Mouse (Mus musculus) heart, embryonic 12.5 days (tissue): Measurements from ENCODE around the gene Gm42791. TPM values are rescaled to one million over a fixed set of nuclear protein-coding genes. Genes with fewer than 3 reads are reported as not detected.

Experiments
- ATAC-seq: fragments of 200-750 bp; cut with Nextera tagmentation; 2 replicates; pipeline ENCODE4 v1.8.0; 2017; ENCODE audit warnings: moderate TSS enrichment, moderate library complexity; ENCODE audit not compliant: insufficient number of reproducible peaks, low FRiP score
- H3K27ac ChIP-seq: fragments of 300-500 bp; sonication (generic); 2 replicates; pipeline ENCODE4 v1.5.1; 2016; ENCODE audit warnings: mild to moderate bottlenecking, moderate library complexity; ENCODE audit not compliant: poor library complexity, severe bottlenecking
- H3K27me3 ChIP-seq: fragments of 300-500 bp; sonication (generic); replicated peaks from 2 replicates; pipeline ENCODE4 v1.6.1; 2016; ENCODE audit warnings: mild to moderate bottlenecking, moderate library complexity
- H3K36me3 ChIP-seq: fragments of 300-500 bp; sonication (generic); 2 replicates; pipeline ENCODE4 v1.6.1; 2016; ENCODE audit warnings: mild to moderate bottlenecking, moderate library complexity
- H3K4me1 ChIP-seq: fragments of 300-500 bp; sonication (generic); replicated peaks from 2 replicates; pipeline ENCODE4 v1.6.1; 2016; ENCODE audit warnings: mild to moderate bottlenecking
- H3K4me2 ChIP-seq: fragments of 300-500 bp; sonication (generic); 2 replicates; pipeline ENCODE4 v1.6.1; 2016; ENCODE audit warnings: mild to moderate bottlenecking, moderate library complexity
- H3K4me3 ChIP-seq: fragments of 300-500 bp; sonication (generic); 2 replicates; pipeline ENCODE4 v1.5.1; 2016; ENCODE audit warnings: mild to moderate bottlenecking
- H3K9ac ChIP-seq: fragments of 300-500 bp; sonication (generic); 2 replicates; pipeline ENCODE4 v1.6.1; 2016; ENCODE audit warnings: mild to moderate bottlenecking, moderate library complexity
- H3K9me3 ChIP-seq: fragments of 300-500 bp; sonication (generic); replicated peaks from 2 replicates; pipeline ENCODE4 v1.6.1; 2016; ENCODE audit warnings: mild to moderate bottlenecking, moderate library complexity
- WGBS: fragments of 180-500 bp; shearing (Covaris S2); methylation state at CpG from one replicate; pipeline ENCODE4 v1.1.7; 2016; 5-methylcytosine and 5-hydroxymethylcytosine counted together
- polyA plus RNA-seq: library from polyadenylated mRNA; unstranded; fragments of >200 nt; fragmentation: Nextera tagmentation; extraction: Ambion mirVana; gene quantifications from 2 replicates; pipeline ENCODE4 v1.2.1, GENCODE M21; 2016

The Gm42791 gene
- polyA plus RNA-seq = 0.45 TPM in 1 of 2 replicates, not detected in the other

DNA sequence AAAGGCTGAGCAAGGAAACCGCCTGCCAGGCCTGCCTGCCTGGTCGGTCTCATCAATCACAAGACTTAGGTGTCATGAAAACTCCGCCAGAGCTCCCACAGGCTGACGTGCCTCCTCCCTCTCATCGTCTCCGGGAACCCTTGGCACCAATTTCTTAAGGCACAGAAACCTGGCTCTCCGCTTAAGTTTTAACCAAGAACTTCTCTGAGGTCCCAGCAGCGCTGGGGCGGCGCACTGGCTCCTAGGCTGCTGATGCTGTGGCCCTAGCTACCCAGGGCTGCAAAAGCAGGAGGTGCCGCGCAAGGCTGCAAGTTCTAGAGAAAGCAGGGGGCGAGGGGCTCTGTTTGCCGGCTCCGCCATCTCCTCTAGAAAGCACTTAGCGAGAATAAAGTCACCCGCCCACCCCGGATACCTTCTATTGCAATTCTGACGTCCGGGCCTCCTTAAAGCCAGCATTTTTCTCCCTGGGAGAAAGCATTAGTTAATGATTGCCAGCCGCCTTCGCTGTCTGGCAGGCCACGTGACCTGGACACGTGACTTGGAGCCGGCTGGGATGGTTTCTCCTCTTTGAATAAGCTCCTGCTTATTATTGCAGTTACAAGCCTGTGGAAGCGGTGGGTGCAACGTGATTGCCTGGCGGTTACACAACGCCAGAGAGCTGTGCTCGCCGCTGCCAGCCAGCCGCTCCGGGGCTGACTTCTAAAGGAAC, at the start of gene Gm42791:
TSS of gene Gm42791 (minus strand) at position 442 of the 709 bp plus-strand sequence.
- WGBS = 2% methylated on average over 33 of the region's 33 CpGs
- Histone ChIP-seq H3K27ac (peak within 1 kb of the TSS; percentile 94), H3K4me1 (peaks cover 31% of the 10 kb centered on the region), H3K4me2 (peak within 1 kb of the TSS; percentile 85), H3K27me3 (no peaks in the 10 kb centered on the region), H3K36me3 (no peaks in the 10 kb centered on the region), H3K9me3 (no peaks in the 10 kb centered on the region), H3K9ac (peak within 1 kb of the TSS; percentile 78), H3K4me3 (peak within 1 kb of the TSS; percentile 63)
- ATAC-seq = peak; percentile 82

DNA sequence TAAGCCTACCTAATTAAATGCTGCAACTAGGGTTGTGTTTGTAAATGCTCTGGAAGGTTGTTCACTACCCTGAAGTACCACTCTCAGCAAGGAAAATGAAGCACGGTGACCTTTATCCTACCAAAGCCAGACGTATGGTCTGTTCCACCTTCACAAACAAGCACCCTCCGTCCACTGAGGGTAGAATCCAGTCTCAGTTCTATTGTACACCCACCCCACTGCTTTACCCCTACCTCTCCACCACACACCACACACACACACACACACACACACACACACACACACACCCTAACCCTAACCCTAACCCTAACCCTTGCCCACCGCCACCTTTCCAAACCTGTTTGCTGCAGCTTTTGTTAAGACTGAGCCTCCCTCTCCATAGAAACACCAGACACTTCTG, 49.1 kb upstream of the Gm42791 start:
- H3K36me3 ChIP-seq = peaks cover 25% of the 10 kb centered on the region
- WGBS = 81% methylated on average over 4 of the region's 4 CpGs
- H3K27me3 ChIP-seq = no peaks in the 10 kb centered on the region
- no peak for ATAC-seq
- H3K9ac ChIP-seq = no peak overlapping the region
- no peaks in the 10 kb centered on the region for H3K4me1 ChIP-seq
- H3K4me3 ChIP-seq = no peak overlapping the region
- no peak overlapping the region for H3K4me2 ChIP-seq
- peaks cover 5% of the 10 kb centered on the region; the same call in 1 of the 2 replicates for H3K9me3 ChIP-seq
- no peak overlapping the region for H3K27ac ChIP-seq

DNA sequence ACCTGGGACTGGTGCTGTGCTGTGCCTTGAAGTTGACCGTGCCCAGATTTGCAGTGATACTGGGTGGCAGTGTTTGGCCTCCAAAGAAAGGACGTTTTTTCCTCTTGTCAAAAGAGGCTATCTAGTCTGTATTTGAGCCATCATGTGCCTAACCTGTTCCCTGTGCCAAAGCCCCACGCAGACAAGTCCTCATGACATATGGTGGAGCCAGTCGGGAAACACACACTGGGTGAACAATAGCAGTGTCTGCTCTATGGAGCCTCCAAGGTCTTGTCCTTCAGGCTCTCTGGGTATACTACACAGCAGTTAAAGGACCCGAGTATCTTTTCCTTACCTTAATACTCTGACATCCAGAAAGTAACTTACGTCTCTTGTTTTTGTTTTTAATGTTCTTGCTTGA, 48.3 kb upstream of the Gm42791 start:
- Histone ChIP-seq H3K27me3 (no peaks in the 10 kb centered on the region), H3K4me1 (no peaks in the 10 kb centered on the region), H3K9me3 (peaks cover 5% of the 10 kb centered on the region; the same call in 1 of the 2 replicates), H3K4me2 (no peak overlapping the region), H3K27ac (no peak overlapping the region), H3K4me3 (no peak overlapping the region), H3K9ac (no peak overlapping the region), H3K36me3 (peaks cover 21% of the 10 kb centered on the region)
- 89% methylated on average over 6 of the region's 6 CpGs for WGBS
- no peak for ATAC-seq

- WGBS = 86% methylated on average over 5 of the region's 5 CpGs
Observed at GRCm38 (mm10) chr5:149039825-149040224, 44.9 kb upstream of the Gm42791 start.

DNA sequence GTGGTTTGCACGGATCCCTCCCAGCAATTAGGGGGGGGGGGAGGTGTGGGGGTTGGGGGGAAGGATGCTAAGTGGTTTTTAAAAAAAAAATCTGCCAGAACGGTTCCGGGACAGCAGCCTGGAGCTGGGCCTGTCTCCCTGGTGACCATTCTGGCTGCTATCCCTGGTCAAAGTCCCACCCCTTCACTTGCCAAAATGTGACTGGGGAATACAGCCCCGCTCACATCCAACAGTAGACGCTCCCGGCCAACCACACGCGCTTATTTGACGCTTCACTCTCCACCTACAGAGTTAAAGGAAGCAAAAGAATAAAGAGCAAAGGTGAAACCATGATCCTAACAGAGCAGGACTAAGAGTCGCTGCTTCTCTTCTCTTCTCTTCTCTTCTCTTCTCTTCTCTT, 42.8 kb upstream of the Gm42791 start:
- Histone ChIP-seq H3K27me3 (no peaks in the 10 kb centered on the region; the same call in 1 of the 2 replicates), H3K4me1 (no peaks in the 10 kb centered on the region), H3K9ac (no peak overlapping the region), H3K9me3 (peaks cover 11% of the 10 kb centered on the region; the same call in 1 of the 2 replicates), H3K4me2 (no peak overlapping the region), H3K27ac (no peak overlapping the region), H3K4me3 (no peak overlapping the region), H3K36me3 (no peaks in the 10 kb centered on the region)
- WGBS = 31% methylated on average over 10 of the region's 10 CpGs
- ATAC-seq = no peak

More at GRCm38 (mm10) chr5:149039825-149040224, 44.9 kb upstream of the Gm42791 start:
- peaks cover 11% of the 10 kb centered on the region; the same call in 1 of the 2 replicates for H3K9me3 ChIP-seq
- no peak overlapping the region for H3K4me2 ChIP-seq
- H3K4me3 ChIP-seq = no peak overlapping the region
- H3K4me1 ChIP-seq = no peaks in the 10 kb centered on the region
- no peaks in the 10 kb centered on the region for H3K27me3 ChIP-seq
- no peak overlapping the region for H3K27ac ChIP-seq
- no peaks in the 10 kb centered on the region for H3K36me3 ChIP-seq
- no peak overlapping the region for H3K9ac ChIP-seq
- ATAC-seq = no peak

DNA sequence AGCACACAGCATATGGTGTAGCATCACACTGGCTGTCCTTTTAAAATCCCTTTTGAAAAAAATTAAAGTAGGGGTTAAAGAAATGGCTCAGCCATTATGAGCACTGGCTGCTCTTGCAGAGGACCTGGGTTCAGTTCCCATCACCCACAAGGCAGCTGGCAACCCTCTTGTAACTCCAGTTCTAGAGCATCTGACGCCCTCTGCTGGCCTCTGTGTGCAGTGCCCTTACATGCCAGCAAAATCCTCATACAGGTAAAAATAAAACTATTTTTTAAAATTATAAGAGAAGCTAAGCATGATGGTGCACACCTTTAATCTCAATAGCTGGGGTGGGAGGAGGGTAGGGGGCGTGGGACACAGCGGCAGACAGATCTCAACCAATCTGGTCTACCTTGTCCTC, 42.0 kb upstream of the Gm42791 start:
- Histone ChIP-seq H3K4me2 (no peak overlapping the region), H3K4me1 (peaks cover under 1% of the 10 kb centered on the region), H3K9me3 (peaks cover 11% of the 10 kb centered on the region; the same call in 1 of the 2 replicates), H3K4me3 (no peak overlapping the region), H3K27me3 (no peaks in the 10 kb centered on the region; the same call in 1 of the 2 replicates), H3K36me3 (no peaks in the 10 kb centered on the region), H3K9ac (no peak overlapping the region), H3K27ac (no peak overlapping the region)
- no peak for ATAC-seq
- WGBS = 93% methylated on average over 3 of the region's 3 CpGs

GRCm38 (mm10) chr5:149032438-149032837, 37.5 kb upstream of the Gm42791 start:
- Histone ChIP-seq H3K4me2 (no peak overlapping the region), H3K27me3 (no peaks in the 10 kb centered on the region; the same call in 1 of the 2 replicates), H3K36me3 (no peaks in the 10 kb centered on the region), H3K4me1 (peaks cover 14% of the 10 kb centered on the region), H3K4me3 (no peak overlapping the region), H3K9me3 (0 out of 2 replicates have a peak, but pooled peaks cover 7% of the 10 kb centered on the region), H3K27ac (no peak overlapping the region), H3K9ac (no peak overlapping the region)
- ATAC-seq = no peak
- 95% methylated on average over 4 of the region's 4 CpGs for WGBS

- peak overlapping the region; percentile 70 for H3K9ac ChIP-seq
- H3K4me2 ChIP-seq = peak overlapping the region; percentile 64
- H3K36me3 ChIP-seq = no peaks in the 10 kb centered on the region
- H3K9me3 ChIP-seq = 0 out of 2 replicates have a peak, but pooled peaks cover 6% of the 10 kb centered on the region
- peak overlapping the region; percentile 89 for H3K27ac ChIP-seq
- WGBS = 3% methylated on average over 30 of the region's 30 CpGs
- H3K27me3 ChIP-seq = no peaks in the 10 kb centered on the region; the same call in 1 of the 2 replicates
- peak; percentile 83 for ATAC-seq
- peaks cover 14% of the 10 kb centered on the region for H3K4me1 ChIP-seq
- peak overlapping the region; percentile 42 for H3K4me3 ChIP-seq
Observed at GRCm38 (mm10) chr5:149031199-149031750, 36.3 kb upstream of the Gm42791 start.

DNA sequence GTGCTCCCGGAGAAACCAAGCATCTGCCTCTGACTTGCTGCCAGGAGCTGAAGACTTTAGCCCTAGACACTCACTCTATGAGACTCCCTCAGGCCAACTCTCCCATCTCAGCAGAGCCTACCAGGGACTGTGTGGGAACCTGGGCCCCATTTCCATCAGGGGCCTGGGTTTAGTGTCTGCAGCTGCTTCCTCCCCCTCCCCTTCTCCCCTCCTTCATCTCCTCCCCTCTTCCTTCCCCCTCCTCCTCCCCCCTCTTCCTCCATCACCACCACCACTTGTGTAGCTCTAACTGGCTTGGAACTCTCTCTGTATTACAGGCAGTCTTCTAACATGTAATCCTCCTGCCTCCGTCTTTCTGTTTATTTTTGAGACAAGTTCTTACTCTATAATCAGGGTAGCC, 35.2 kb upstream of the Gm42791 start:
- ATAC-seq = no peak
- H3K4me2 ChIP-seq = no peak overlapping the region

DNA sequence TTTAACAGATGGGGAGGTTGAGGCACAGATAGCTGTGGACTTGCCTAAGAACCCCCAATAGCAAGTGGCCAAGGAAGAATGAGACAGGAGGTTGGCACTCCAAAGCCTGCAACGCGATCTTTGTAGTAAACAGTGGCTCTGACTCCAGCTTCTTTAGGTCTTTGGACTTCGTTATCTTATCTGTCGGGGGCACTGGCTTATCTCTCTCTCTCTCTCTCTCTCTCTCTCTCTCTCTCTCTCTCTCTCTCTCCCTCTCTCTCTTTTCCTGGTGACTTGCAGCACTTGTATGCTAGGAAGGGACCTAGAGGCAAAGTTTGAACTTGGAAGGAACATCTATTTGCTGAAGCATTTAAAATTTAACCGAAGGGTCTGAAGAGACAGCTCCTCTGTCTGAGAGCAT, 33.4 kb upstream of the Gm42791 start:
- no peak for ATAC-seq
- Histone ChIP-seq H3K36me3 (no peaks in the 10 kb centered on the region), H3K4me2 (no peak overlapping the region), H3K27ac (no peak overlapping the region), H3K4me1 (peaks cover 14% of the 10 kb centered on the region), H3K4me3 (no peak overlapping the region), H3K9ac (no peak overlapping the region), H3K27me3 (no peaks in the 10 kb centered on the region), H3K9me3 (0 out of 2 replicates have a peak, but pooled peaks cover 6% of the 10 kb centered on the region)
- WGBS = 15% methylated on average over 5 of the region's 5 CpGs

More for the DNA sequence above, 35.2 kb upstream of the Gm42791 start:
- Histone ChIP-seq H3K4me3 (no peak overlapping the region), H3K36me3 (no peaks in the 10 kb centered on the region), H3K9ac (no peak overlapping the region), H3K27me3 (no peaks in the 10 kb centered on the region; the same call in 1 of the 2 replicates), H3K27ac (no peak overlapping the region), H3K4me1 (peaks cover 14% of the 10 kb centered on the region), H3K9me3 (0 out of 2 replicates have a peak, but pooled peaks cover 6% of the 10 kb centered on the region)
- WGBS = 70% methylated on average over 2 of the region's 2 CpGs

- H3K9me3 ChIP-seq = 0 out of 2 replicates have a peak, but pooled peaks cover 6% of the 10 kb centered on the region
- H3K27me3 ChIP-seq = no peaks in the 10 kb centered on the region
- WGBS = 76% methylated on average over 8 of the region's 8 CpGs
- H3K4me3 ChIP-seq = no peak overlapping the region
- H3K9ac ChIP-seq = no peak overlapping the region
- H3K4me1 ChIP-seq = peaks cover 14% of the 10 kb centered on the region
- no peaks in the 10 kb centered on the region for H3K36me3 ChIP-seq
- no peak overlapping the region for H3K4me2 ChIP-seq
- no peak for ATAC-seq
- no peak overlapping the region for H3K27ac ChIP-seq
Observed at GRCm38 (mm10) chr5:149027389-149027788, 32.4 kb upstream of the Gm42791 start.
